Mouse (Mus musculus) hindbrain, embryonic 14.5 days (tissue): ENCODE results near the gene Kcnj16. TPM values are rescaled to one million over a fixed set of nuclear protein-coding genes. Genes with fewer than 3 reads are reported as not detected.

ENCODE experiments used
- ATAC-seq: fragments of 200-750 bp; cut with Nextera tagmentation; 2 replicates; pipeline ENCODE4 v1.8.0; 2017; ENCODE audit warnings: moderate number of reproducible peaks, mild to moderate bottlenecking, moderate TSS enrichment, moderate library complexity; ENCODE audit not compliant: low FRiP score
- DNase-seq: peaks from one replicate; pipeline ENCODE4 v3.0.0-alpha.2; 2015; ENCODE audit warnings: low spot score
- H3K27ac ChIP-seq: fragments of 300-500 bp; sonication (generic); 2 replicates; pipeline ENCODE4 v1.5.1; 2014; ENCODE audit warnings: mild to moderate bottlenecking, moderate library complexity
- H3K27me3 ChIP-seq: fragments of 300-500 bp; sonication (generic); 2 replicates; pipeline ENCODE4 v1.6.1; 2014; ENCODE audit warnings: mild to moderate bottlenecking, low read length, mixed read lengths; ENCODE audit not compliant: control insufficient read depth, insufficient read depth
- H3K36me3 ChIP-seq: fragments of 300-500 bp; sonication (generic); replicated peaks from 2 replicates; pipeline ENCODE4 v1.6.1; 2014; ENCODE audit not compliant: control insufficient read depth, insufficient read depth
- H3K4me1 ChIP-seq: fragments of 300-500 bp; sonication (generic); replicated peaks from 2 replicates; pipeline ENCODE4 v1.6.1; 2014; ENCODE audit warnings: antibody characterized with exemption, low read length, mixed read lengths; ENCODE audit not compliant: control insufficient read depth, insufficient read depth
- H3K4me2 ChIP-seq: fragments of 300-500 bp; sonication (generic); replicated peaks from 2 replicates; pipeline ENCODE4 v1.6.1; 2014; ENCODE audit warnings: mild to moderate bottlenecking, moderate library complexity
- H3K4me3 ChIP-seq: fragments of 300-500 bp; sonication (generic); replicated peaks from 2 replicates; pipeline ENCODE4 v1.5.1; 2014; ENCODE audit warnings: mild to moderate bottlenecking, low read length
- H3K9ac ChIP-seq: fragments of 300-500 bp; sonication (generic); 2 replicates; pipeline ENCODE4 v1.6.1; 2014
- H3K9me3 ChIP-seq: fragments of 300-500 bp; sonication (generic); 2 replicates; pipeline ENCODE4 v1.6.1; 2016; ENCODE audit warnings: low read length; ENCODE audit not compliant: control insufficient read depth
- WGBS: fragments of 180-500 bp; shearing (Covaris S2); extraction: QIAGEN DNeasy Blood & Tissue Kit; methylation state at CpG from one replicate; pipeline ENCODE4 v1.1.7; 2014; 5-methylcytosine and 5-hydroxymethylcytosine counted together
- polyA plus RNA-seq: library from polyadenylated mRNA; unstranded; fragments of >200 nt; fragmentation: Nextera tagmentation; extraction: Ambion mirVana; gene quantifications from 2 replicates; pipeline ENCODE4 v1.2.1, GENCODE M21; 2014

Gene Kcnj16
- 2.5 and 3.5 TPM in 2 replicates for polyA plus RNA-seq

GRCm38 (mm10) chr11:110967762-110968135, at the start of gene Kcnj16:
Gene Kcnj16, plus strand, starts transcription at chr11:110968033.
- WGBS: 80% methylated on average over 4 of the region's 4 CpGs
- Histone ChIP-seq H3K4me1 (no peaks in the 10 kb centered on the region), H3K36me3 (no peaks in the 10 kb centered on the region), H3K27ac (no peak within 1 kb of the TSS), H3K9ac (no peak within 1 kb of the TSS), H3K4me2 (no peak within 1 kb of the TSS), H3K27me3 (no peaks in the 10 kb centered on the region), H3K4me3 (no peak within 1 kb of the TSS), H3K9me3 (no peaks in the 10 kb centered on the region)
- DNase-seq: no peak
- ATAC-seq: no peak

- no peaks in the 10 kb centered on the region for H3K27me3 ChIP-seq
- H3K4me1 ChIP-seq: no peaks in the 10 kb centered on the region
- ATAC-seq (no peak), DNase-seq (no peak)
- no peaks in the 10 kb centered on the region for H3K36me3 ChIP-seq
- WGBS: 86% methylated on average over 5 of the region's 5 CpGs
- no peak overlapping the region for H3K9ac ChIP-seq
- no peak overlapping the region for H3K4me3 ChIP-seq
- H3K4me2 ChIP-seq: no peak overlapping the region
- no peaks in the 10 kb centered on the region for H3K9me3 ChIP-seq
- no peak overlapping the region for H3K27ac ChIP-seq
These were observed 48.9 kb upstream of the Kcnj16 start for GRCm38 (mm10) chr11:110918808-110919465.

- DNase-seq (no peak), ATAC-seq (no peak)
- Histone ChIP-seq H3K9ac (no peak overlapping the region), H3K4me2 (no peak overlapping the region), H3K27ac (no peak overlapping the region), H3K36me3 (no peaks in the 10 kb centered on the region), H3K4me3 (no peak overlapping the region), H3K27me3 (no peaks in the 10 kb centered on the region), H3K4me1 (no peaks in the 10 kb centered on the region), H3K9me3 (no peaks in the 10 kb centered on the region)
- WGBS: 81% methylated on average over 3 of the region's 3 CpGs
These were observed 32.1 kb upstream of the Kcnj16 start for GRCm38 (mm10) chr11:110935699-110936098.

- Histone ChIP-seq H3K4me1 (no peaks in the 10 kb centered on the region), H3K27me3 (no peaks in the 10 kb centered on the region), H3K4me2 (no peak overlapping the region), H3K36me3 (no peaks in the 10 kb centered on the region), H3K9ac (no peak overlapping the region), H3K4me3 (no peak overlapping the region), H3K9me3 (no peaks in the 10 kb centered on the region), H3K27ac (no peak overlapping the region)
- 38% methylated on average over 3 of the region's 3 CpGs for WGBS
- no peak for DNase-seq
- no peak for ATAC-seq
These were observed 25.6 kb upstream of the Kcnj16 start for GRCm38 (mm10) chr11:110942280-110942679.

GRCm38 (mm10) chr11:110942695-110943135, 25.1 kb upstream of the Kcnj16 start:
- no peaks in the 10 kb centered on the region for H3K27me3 ChIP-seq
- no peak overlapping the region for H3K4me3 ChIP-seq
- H3K9me3 ChIP-seq: no peaks in the 10 kb centered on the region
- ATAC-seq (no peak), DNase-seq (no peak)
- WGBS: 56% methylated on average over 6 of the region's 6 CpGs
- H3K9ac ChIP-seq: no peak overlapping the region
- H3K27ac ChIP-seq: no peak overlapping the region
- H3K4me1 ChIP-seq: no peaks in the 10 kb centered on the region
- H3K36me3 ChIP-seq: no peaks in the 10 kb centered on the region
- no peak overlapping the region for H3K4me2 ChIP-seq

GRCm38 (mm10) chr11:110956665-110957064, 11.2 kb upstream of the Kcnj16 start:
- no peak overlapping the region for H3K4me2 ChIP-seq
- ATAC-seq (no peak), DNase-seq (no peak)
- no peaks in the 10 kb centered on the region for H3K4me1 ChIP-seq
- no peak overlapping the region for H3K27ac ChIP-seq
- 72% methylated on average over 7 of the region's 7 CpGs for WGBS
- H3K9me3 ChIP-seq: no peaks in the 10 kb centered on the region
- H3K4me3 ChIP-seq: no peak overlapping the region
- H3K9ac ChIP-seq: no peak overlapping the region
- no peaks in the 10 kb centered on the region for H3K27me3 ChIP-seq
- H3K36me3 ChIP-seq: no peaks in the 10 kb centered on the region

- H3K9me3 ChIP-seq: no peaks in the 10 kb centered on the region
- H3K27me3 ChIP-seq: no peaks in the 10 kb centered on the region
- no peak overlapping the region for H3K27ac ChIP-seq
- no peak overlapping the region for H3K4me3 ChIP-seq
- ATAC-seq (no peak), DNase-seq (no peak)
- no peaks in the 10 kb centered on the region for H3K36me3 ChIP-seq
- WGBS: 33% methylated on average over 5 of the region's 5 CpGs
- no peak overlapping the region for H3K9ac ChIP-seq
- no peak overlapping the region for H3K4me2 ChIP-seq
- H3K4me1 ChIP-seq: no peaks in the 10 kb centered on the region
These were observed 6.2 kb upstream of the Kcnj16 start for GRCm38 (mm10) chr11:110961592-110962021.

GRCm38 (mm10) chr11:110967019-110967761, 643 bp upstream of the Kcnj16 start:
- no peaks in the 10 kb centered on the region for H3K36me3 ChIP-seq
- H3K9me3 ChIP-seq: no peaks in the 10 kb centered on the region
- WGBS: 82% methylated on average over 11 of the region's 11 CpGs
- no peak for ATAC-seq
- no peak overlapping the region for H3K27ac ChIP-seq
- H3K27me3 ChIP-seq: no peaks in the 10 kb centered on the region
- H3K4me1 ChIP-seq: no peaks in the 10 kb centered on the region
- no peak for DNase-seq
- no peak overlapping the region for H3K4me3 ChIP-seq
- H3K9ac ChIP-seq: no peak overlapping the region
- no peak overlapping the region for H3K4me2 ChIP-seq

GRCm38 (mm10) chr11:110968901-110969300, 1.1 kb downstream of the Kcnj16 start:
- no peak overlapping the region for H3K9ac ChIP-seq
- DNase-seq (no peak), ATAC-seq (no peak)
- H3K4me2 ChIP-seq: no peak overlapping the region
- no peaks in the 10 kb centered on the region for H3K36me3 ChIP-seq
- H3K27ac ChIP-seq: no peak overlapping the region
- no peaks in the 10 kb centered on the region for H3K4me1 ChIP-seq
- no peak overlapping the region for H3K4me3 ChIP-seq
- no peaks in the 10 kb centered on the region for H3K9me3 ChIP-seq
- no peaks in the 10 kb centered on the region for H3K27me3 ChIP-seq
